Mouse (Mus musculus) liver, adult 10 weeks (tissue): ENCODE data around the gene Atp6v1b1. TPM values are rescaled to one million over a fixed set of nuclear protein-coding genes. Genes with fewer than 3 reads are reported as not detected.

Experiments
- polyA plus RNA-seq: library from polyadenylated mRNA; stranded (reverse); fragments of 350-450 nt; fragmentation: Illumina TruSeq; extraction: RNeasy Lipid Tissue Mini Kit (QIAGEN cat#74804); gene quantifications from one replicate; pipeline ENCODE4 v1.2.3, GENCODE M21; 2014; ENCODE audit warnings: low read depth, low replicate concordance

Gene Atp6v1b1
- not detected for polyA plus RNA-seq

DNA sequence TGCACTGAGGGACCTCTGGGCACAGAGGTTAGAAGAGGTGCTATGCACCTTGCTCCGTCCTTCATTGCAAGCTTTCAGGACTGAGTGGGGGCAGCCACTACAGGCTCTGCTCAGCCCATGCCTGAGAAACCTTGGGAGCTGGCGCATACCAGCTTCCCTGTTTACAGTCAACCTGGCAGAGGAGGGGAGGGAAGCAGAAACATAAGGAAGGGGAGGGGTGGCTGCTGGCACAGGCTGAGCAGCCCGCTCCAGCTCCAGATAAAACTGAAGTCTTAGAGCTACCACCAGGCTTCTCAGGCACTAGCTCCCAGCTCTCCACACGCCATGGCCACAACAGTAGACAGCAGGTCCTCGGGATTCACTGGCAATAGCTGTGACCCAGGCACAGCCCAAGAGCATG lies at the start of gene Atp6v1b1:
Gene Atp6v1b1 (plus strand): TSS at position 230 of the 400 bp plus-strand sequence.

DNA sequence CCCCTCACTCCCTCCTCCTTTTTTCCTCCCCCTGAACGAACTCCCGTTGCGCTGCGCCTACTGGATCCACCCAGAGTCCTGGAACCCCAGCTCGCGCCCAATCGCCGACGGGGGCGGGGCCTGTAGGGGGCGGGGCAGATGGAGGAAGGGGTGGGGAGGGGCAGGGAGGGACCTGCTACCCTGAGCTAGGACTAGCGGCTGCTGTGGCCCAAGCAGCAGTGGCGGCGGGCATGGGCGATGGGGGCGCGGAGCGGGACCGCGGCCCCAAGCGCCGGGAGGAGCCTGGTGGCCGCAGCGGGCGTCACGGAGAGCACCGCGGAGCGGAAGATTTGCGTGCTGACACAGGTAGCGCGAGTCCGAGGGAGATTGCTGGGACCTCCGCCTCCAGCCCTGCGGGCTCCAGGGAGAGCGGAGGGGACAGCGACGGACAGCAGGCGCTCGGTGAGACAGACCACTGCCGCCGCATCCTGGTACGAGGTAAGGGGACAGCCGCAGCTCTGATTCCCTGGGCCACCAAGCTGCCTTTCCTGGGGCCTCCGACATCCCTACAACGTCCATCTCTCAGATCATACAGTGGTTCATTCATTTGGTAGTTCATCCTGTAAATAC lies 31.6 kb upstream of the Atp6v1b1 start, which contains the start of gene Vax2:
Gene Vax2 (plus strand): TSS at position 198 of the 609 bp plus-strand sequence.

DNA sequence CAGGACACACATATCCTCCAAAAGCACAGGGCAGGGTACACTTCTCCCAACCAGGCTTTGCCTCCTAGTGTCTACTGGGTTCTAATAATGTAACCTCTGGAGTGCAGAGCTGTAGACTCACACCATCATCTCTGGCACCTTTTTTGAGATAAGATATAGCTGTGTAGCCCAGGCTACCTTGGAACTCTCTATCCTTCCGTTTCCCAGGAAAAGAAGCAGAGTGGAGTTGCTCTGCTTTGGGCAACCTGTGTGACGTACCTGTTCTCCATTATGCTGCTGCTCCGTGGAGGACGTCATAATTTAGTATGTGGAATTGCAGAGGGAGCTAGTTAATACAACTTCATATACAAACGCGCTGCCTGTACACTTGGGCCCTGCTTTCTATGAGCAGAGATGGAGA lies 19.6 kb downstream of the Atp6v1b1 start, which contains the start of gene Ankrd53:
Gene Ankrd53 (plus strand): TSS at position 301 of the 400 bp plus-strand sequence.

DNA sequence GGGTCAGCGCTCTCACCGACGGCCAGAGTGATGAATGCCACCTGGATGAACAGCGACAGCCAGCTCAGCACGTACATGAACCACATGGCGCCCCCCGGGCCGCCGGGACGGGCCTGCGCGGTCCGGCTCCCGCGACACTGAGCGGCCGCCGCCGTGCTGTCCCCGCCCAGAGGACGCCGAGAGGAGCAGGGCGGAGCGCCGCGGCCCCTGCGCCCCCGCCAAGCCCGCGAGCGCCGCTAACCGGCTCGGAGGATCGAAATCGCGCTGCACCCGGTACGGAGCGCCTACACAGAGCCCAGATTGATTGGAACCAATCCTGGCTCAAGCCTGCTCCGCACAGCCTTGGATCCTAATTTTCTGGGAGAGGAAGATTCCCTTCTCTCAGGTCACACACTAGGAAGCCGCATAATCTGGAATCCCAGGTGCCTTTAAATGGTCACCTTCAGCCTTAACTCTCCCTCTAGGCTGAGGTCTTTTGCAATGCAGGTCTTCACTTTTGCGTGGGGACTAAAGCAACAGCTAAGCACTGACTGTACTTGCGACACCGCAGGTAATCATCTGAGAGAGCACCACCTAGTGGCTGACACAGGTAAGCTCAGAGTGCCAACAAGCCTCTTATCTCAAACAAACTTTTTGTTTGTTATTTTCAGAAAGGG lies 33.0 kb downstream of the Atp6v1b1 start, which contains the start of gene Tex261:
Gene Tex261 (minus strand): TSS at position 176 of the 656 bp plus-strand sequence.

DNA sequence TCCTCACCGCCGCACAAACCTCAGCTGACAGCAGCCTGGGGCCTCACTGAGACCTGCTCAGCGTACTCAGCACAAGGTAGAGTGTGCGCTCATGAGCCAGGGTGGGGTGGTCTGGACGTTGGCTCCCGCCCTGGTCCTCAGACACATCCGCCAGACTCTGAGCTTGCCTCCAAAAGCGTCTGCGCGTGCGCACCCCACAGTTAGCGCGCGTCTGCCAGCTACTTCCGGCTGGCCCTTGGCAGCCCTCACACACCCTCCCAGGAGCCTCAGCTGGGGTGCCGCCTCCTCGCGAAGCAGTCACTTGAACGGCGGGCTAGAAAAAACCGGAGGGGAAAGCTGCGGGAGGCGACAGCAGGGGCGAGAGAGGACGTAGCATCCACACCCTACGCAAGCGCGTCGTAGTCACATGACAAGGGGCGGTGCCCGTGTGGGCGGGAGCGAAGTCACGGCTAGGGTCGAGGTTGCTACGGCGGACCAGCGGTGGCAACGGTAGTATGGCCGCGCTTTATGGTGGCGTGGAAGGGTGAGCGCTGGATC lies 52.0 kb downstream of the Atp6v1b1 start, which contains the start of gene Nagk:
Gene Nagk (plus strand): TSS at position 223 of the 537 bp plus-strand sequence.

Other genes with a start within 250 kb of the Atp6v1b1 start
- 13.4 TPM for gene Dguok, start 236.0 kb upstream of the Atp6v1b1 start, polyA plus RNA-seq
- gene Actg2, start 206.7 kb upstream of the Atp6v1b1 start, polyA plus RNA-seq: 0.45 TPM
- gene Stambp, start 170.3 kb upstream of the Atp6v1b1 start, polyA plus RNA-seq: 25.5 TPM
- gene Clec4f, start 86.8 kb upstream of the Atp6v1b1 start, polyA plus RNA-seq: 20.3 TPM
- 1.6 TPM for gene Cd207, start 65.1 kb upstream of the Atp6v1b1 start, polyA plus RNA-seq
- not detected for gene Vax2, start 31.7 kb upstream of the Atp6v1b1 start, polyA plus RNA-seq
- gene Ankrd53, start 19.7 kb downstream of the Atp6v1b1 start, polyA plus RNA-seq: not detected
- gene Tex261, start 32.8 kb downstream of the Atp6v1b1 start, polyA plus RNA-seq: 23.1 TPM
- 5.1 TPM for gene Nagk, start 52.0 kb downstream of the Atp6v1b1 start, polyA plus RNA-seq
- gene Paip2b, start 88.8 kb downstream of the Atp6v1b1 start, polyA plus RNA-seq: 23.9 TPM
- 81.7 TPM for gene Zfp638, start 124.1 kb downstream of the Atp6v1b1 start, polyA plus RNA-seq